Mouse (Mus musculus) granulocyte monocyte progenitor cell, adult 5-6 weeks (primary cell): ENCODE measurements around the gene Ceacam20. TPM values are rescaled to one million over a fixed set of nuclear protein-coding genes. Genes with fewer than 3 reads are reported as not detected.
A peak's percentile ranks its signal among the peaks of the same experiment; 100 is the strongest.
"Not testable (repeated sequence)": the region's sequence is repeated elsewhere in the genome, so short reads cannot be mapped to it uniquely, and the experiment has no call there.

Experiments used
- ATAC-seq: replicated peaks from 2 replicates; pipeline ENCODE4 v1.8.0; 2016; ENCODE audit warnings: mild to moderate bottlenecking, moderate TSS enrichment, inconsistent platforms; ENCODE audit not compliant: poor library complexity, severe bottlenecking
- total RNA-seq, 2 experiments: library from RNA; stranded (forward) in 1 of 2; stranded (reverse) in 1 of 2; fragments of 200-712, 200-1000 nt in 1 of 2; fragments of >200 nt in 1 of 2; fragmentation: Nextera tagmentation in 1 of 2; gene quantifications; 2 replicates each; pipeline ENCODE4 v1.2.3; 2014 to 2017

Gene Ceacam20
- total RNA-seq, 2 experiments from 2014 or later, result not detected

GRCm38 (mm10) chr7:19945821-19946515 lies 19.2 kb upstream of the Ceacam20 start:
- ATAC-seq, result peak; percentile 87

- ATAC-seq, result no peak
These were observed 16.3 kb upstream of the Ceacam20 start for GRCm38 (mm10) chr7:19948956-19949355.

- no peak for ATAC-seq
These were observed 15.2 kb upstream of the Ceacam20 start for GRCm38 (mm10) chr7:19949996-19950395.

GRCm38 (mm10) chr7:19950589-19950988 lies 14.6 kb upstream of the Ceacam20 start, which contains the start of gene Igsf23:
TSS of gene Igsf23 (minus strand) at chr7:19950756.
- ATAC-seq, result no peak

- ATAC-seq, result no peak
These were observed 12.8 kb upstream of the Ceacam20 start for GRCm38 (mm10) chr7:19952320-19952986.

GRCm38 (mm10) chr7:19953054-19953453 lies 12.2 kb upstream of the Ceacam20 start:
- no peak for ATAC-seq

- peak; percentile 5; the same call in 1 of the 2 replicates for ATAC-seq
These were observed 9.4 kb upstream of the Ceacam20 start for GRCm38 (mm10) chr7:19955861-19956260.

- peak; percentile 96 for ATAC-seq
These were observed 8.9 kb upstream of the Ceacam20 start for GRCm38 (mm10) chr7:19956341-19956781.

- no peak for ATAC-seq
These were observed 2.8 kb upstream of the Ceacam20 start for GRCm38 (mm10) chr7:19962423-19962822.

- no peak for ATAC-seq
These were observed 3.9 kb downstream of the Ceacam20 start for GRCm38 (mm10) chr7:19969106-19969505.

GRCm38 (mm10) chr7:19969541-19970090 lies 4.4 kb downstream of the Ceacam20 start:
- peak; percentile 35; the same call in 1 of the 2 replicates for ATAC-seq

- ATAC-seq, result no peak
These were observed 5.0 kb downstream of the Ceacam20 start for GRCm38 (mm10) chr7:19970196-19970595.

- ATAC-seq, result no peak
These were observed 6.3 kb downstream of the Ceacam20 start for GRCm38 (mm10) chr7:19971516-19971915.

- not testable (repeated sequence) for ATAC-seq
These were observed 26.0 kb downstream of the Ceacam20 start, which contains the start of gene Nlrp9b for GRCm38 (mm10) chr7:19991165-19991564. TSS of gene Nlrp9b (plus strand) at chr7:19991465.

- not testable (repeated sequence) for ATAC-seq
These were observed 31.5 kb downstream of the Ceacam20 start for GRCm38 (mm10) chr7:19996721-19997120.

- ATAC-seq, result no peak
These were observed 44.8 kb downstream of the Ceacam20 start for GRCm38 (mm10) chr7:20009987-20010386.

Other genes starting within 250 kb of the Ceacam20 start
- gene Tomm40, start 250.0 kb upstream of the Ceacam20 start, total RNA-seq (2014; fragmentation: Nextera tagmentation), result 70.2 and 76.7 TPM in 2 replicates
- gene Tomm40, start 250.0 kb upstream of the Ceacam20 start, total RNA-seq (2017), result 36.2 and 47.0 TPM in 2 replicates
- 1.7 and 2.0 TPM in 2 replicates for gene Nectin2, start 214.9 kb upstream of the Ceacam20 start, total RNA-seq (2014; fragmentation: Nextera tagmentation)
- 1.6 and 1.8 TPM in 2 replicates for gene Nectin2, start 214.9 kb upstream of the Ceacam20 start, total RNA-seq (2017)
- gene Bcam, start 194.4 kb upstream of the Ceacam20 start, total RNA-seq (2014; fragmentation: Nextera tagmentation), result not detected in 2 replicates
- not detected in 2 replicates for gene Bcam, start 194.4 kb upstream of the Ceacam20 start, total RNA-seq (2017)
- not detected in 2 replicates for gene Cblc, start 168.6 kb upstream of the Ceacam20 start, total RNA-seq (2014; fragmentation: Nextera tagmentation)
- not detected in 2 replicates for gene Cblc, start 168.6 kb upstream of the Ceacam20 start, total RNA-seq (2017)
- 7.5 and 8.5 TPM in 2 replicates for gene Bcl3, start 142.6 kb upstream of the Ceacam20 start, total RNA-seq (2014; fragmentation: Nextera tagmentation)
- 0.57 and 1.0 TPM in 2 replicates for gene Bcl3, start 142.6 kb upstream of the Ceacam20 start, total RNA-seq (2017)
- not detected in 2 replicates for gene Gm19345, start 113.4 kb upstream of the Ceacam20 start, total RNA-seq (2014; fragmentation: Nextera tagmentation)
- not detected in 2 replicates for gene Gm19345, start 113.4 kb upstream of the Ceacam20 start, total RNA-seq (2017)
- gene Ceacam16, start 104.1 kb upstream of the Ceacam20 start, total RNA-seq (2014; fragmentation: Nextera tagmentation), result not detected in 2 replicates
- 0.56 TPM in 1 of 2 replicates, not detected in the other for gene Ceacam16, start 104.1 kb upstream of the Ceacam20 start, total RNA-seq (2017)
- gene Ceacam19, start 77.4 kb upstream of the Ceacam20 start, total RNA-seq (2014; fragmentation: Nextera tagmentation), result not detected in 2 replicates
- gene Ceacam19, start 77.4 kb upstream of the Ceacam20 start, total RNA-seq (2017), result not detected in 2 replicates
- gene Pvr, start 44.3 kb upstream of the Ceacam20 start, total RNA-seq (2014; fragmentation: Nextera tagmentation), result 10.7 and 32.3 TPM in 2 replicates
- 10.9 and 11.3 TPM in 2 replicates for gene Pvr, start 44.3 kb upstream of the Ceacam20 start, total RNA-seq (2017)
- gene Igsf23, start 14.7 kb upstream of the Ceacam20 start, total RNA-seq (2014; fragmentation: Nextera tagmentation), result 3.4 TPM in 1 of 2 replicates, not detected in the other
- not detected in 2 replicates for gene Igsf23, start 14.7 kb upstream of the Ceacam20 start, total RNA-seq (2017)
- gene Nlrp9b, start 26.1 kb downstream of the Ceacam20 start, total RNA-seq (2014; fragmentation: Nextera tagmentation), result not detected in 2 replicates
- not detected in 2 replicates for gene Nlrp9b, start 26.1 kb downstream of the Ceacam20 start, total RNA-seq (2017)
- not detected in 2 replicates for gene Vmn1r91, start 134.3 kb downstream of the Ceacam20 start, total RNA-seq (2014; fragmentation: Nextera tagmentation)
- not detected in 2 replicates for gene Vmn1r91, start 134.3 kb downstream of the Ceacam20 start, total RNA-seq (2017)
- not detected in 2 replicates for gene Gm16442, start 157.2 kb downstream of the Ceacam20 start, total RNA-seq (2014; fragmentation: Nextera tagmentation)
- gene Gm16442, start 157.2 kb downstream of the Ceacam20 start, total RNA-seq (2017), result not detected in 2 replicates
- not detected in 2 replicates for gene Vmn1r93, start 173.7 kb downstream of the Ceacam20 start, total RNA-seq (2014; fragmentation: Nextera tagmentation)
- gene Vmn1r93, start 173.7 kb downstream of the Ceacam20 start, total RNA-seq (2017), result not detected in 2 replicates
- not detected in 2 replicates for gene Vmn1r94, start 203.0 kb downstream of the Ceacam20 start, total RNA-seq (2014; fragmentation: Nextera tagmentation)
- gene Vmn1r94, start 203.0 kb downstream of the Ceacam20 start, total RNA-seq (2017), result not detected in 2 replicates
- not detected in 2 replicates for gene Vmn1r95, start 228.3 kb downstream of the Ceacam20 start, total RNA-seq (2014; fragmentation: Nextera tagmentation)
- not detected in 2 replicates for gene Vmn1r95, start 228.3 kb downstream of the Ceacam20 start, total RNA-seq (2017)
- gene Gm6164, start 240.2 kb downstream of the Ceacam20 start, total RNA-seq (2014; fragmentation: Nextera tagmentation), result not detected in 2 replicates
- not detected in 2 replicates for gene Gm6164, start 240.2 kb downstream of the Ceacam20 start, total RNA-seq (2017)